Mouse (Mus musculus): ENCODE results near the gene Rnf186. TPM values are rescaled to one million over a fixed set of nuclear protein-coding genes. Genes with fewer than 3 reads are reported as not detected.

The Rnf186 gene
- polyA plus RNA-seq, 1 experiment: 461 TPM

DNA sequence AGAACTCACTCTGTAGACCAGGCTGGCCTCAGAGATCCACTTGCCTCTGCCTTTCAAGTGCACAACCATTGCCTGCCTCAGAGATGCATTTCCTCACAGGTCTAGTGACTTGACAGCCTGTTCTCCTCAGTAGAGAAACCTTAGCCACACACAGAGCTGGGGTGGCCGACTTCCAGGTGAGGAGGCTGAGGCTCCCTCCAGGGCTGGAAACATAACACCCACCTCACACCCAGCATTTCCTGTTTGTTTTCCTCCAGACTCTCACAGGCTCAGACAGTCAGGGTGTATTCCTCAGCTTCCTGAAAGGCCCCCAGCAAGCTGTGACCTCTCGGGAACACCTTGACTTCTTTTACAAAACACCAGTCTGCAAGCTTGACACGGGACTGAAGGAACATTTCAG lies 8.3 kb downstream of the Rnf186 start:
- H3K36me3 ChIP-seq (ENCODE audit: control insufficient read depth, insufficient read depth, low read length): peaks cover 7% of the 10 kb centered on the region; the same call in 1 of the 2 replicates
- H3K4me1 ChIP-seq (ENCODE audit: control insufficient read depth, insufficient read depth, insufficient read length, low read length): peaks cover 23% of the 10 kb centered on the region; the same call in 1 of the 2 replicates
- no peak overlapping the region for H3K4me3 ChIP-seq (ENCODE audit: low read depth, low read length)
- no peak overlapping the region for H3K27ac ChIP-seq (ENCODE audit: insufficient read depth, low read depth, low read length)
- no peaks in the 10 kb centered on the region for H3K27me3 ChIP-seq (ENCODE audit: control insufficient read depth, insufficient read depth, low read length)
- 76% methylated on average over 3 of the region's 3 CpGs for whole genome bisulfite sequencing
- TF ChIP-seq CTCF (IDR thresholded peaks at IDR 0.05; ENCODE audit: extremely low read depth, insufficient read length, insufficient replicate concordance, low read depth, low read length) (no peak), POLR2A (IDR thresholded peaks at IDR 0.05; ENCODE audit: low read depth, low read length) (no peak)

GRCm38 (mm10) chr4:138976046-138976445 lies 9.1 kb downstream of the Rnf186 start:
- WGBS: 77% methylated on average over 6 of the region's 6 CpGs
- no peak overlapping the region for H3K27ac ChIP-seq (ENCODE audit: insufficient read depth, low read depth, low read length)
- no peak for TF ChIP-seq POLR2A (IDR thresholded peaks at IDR 0.05; ENCODE audit: low read depth, low read length)
- TF ChIP-seq CTCF (IDR thresholded peaks at IDR 0.05; ENCODE audit: extremely low read depth, insufficient read length, insufficient replicate concordance, low read depth, low read length): no peak
- H3K4me1 ChIP-seq (ENCODE audit: control insufficient read depth, insufficient read depth, insufficient read length, low read length): peaks cover 19% of the 10 kb centered on the region; the same call in 1 of the 2 replicates
- H3K4me3 ChIP-seq (ENCODE audit: low read depth, low read length): no peak overlapping the region
- H3K36me3 ChIP-seq (ENCODE audit: control insufficient read depth, insufficient read depth, low read length): peaks cover 7% of the 10 kb centered on the region; the same call in 1 of the 2 replicates
- H3K27me3 ChIP-seq (ENCODE audit: control insufficient read depth, insufficient read depth, low read length): no peaks in the 10 kb centered on the region

DNA sequence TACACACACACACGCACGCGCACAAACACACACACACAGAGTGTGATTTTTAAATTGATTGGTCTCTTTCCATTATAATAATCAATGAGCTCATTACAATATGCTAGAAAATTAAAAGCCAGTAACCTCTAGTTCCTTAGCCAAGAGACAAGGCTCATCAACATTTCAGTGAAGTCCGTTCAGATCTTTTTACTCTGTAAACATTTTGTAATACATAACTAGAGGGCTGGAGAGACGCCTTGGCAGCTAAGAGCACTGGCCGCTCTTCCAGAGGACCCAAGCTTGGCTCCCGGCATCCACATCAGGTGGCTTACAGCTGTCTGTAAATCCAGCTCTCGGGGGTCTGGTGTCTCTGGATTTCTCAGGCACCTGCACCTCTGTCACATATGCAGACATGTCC lies 13.1 kb downstream of the Rnf186 start:
- Histone ChIP-seq H3K4me1 (ENCODE audit: control insufficient read depth, insufficient read depth, insufficient read length, low read length) (peaks cover 8% of the 10 kb centered on the region), H3K27ac (ENCODE audit: insufficient read depth, low read depth, low read length) (0 out of 2 replicates have a peak overlapping the region, but pooled peaks have one; percentile 44), H3K36me3 (ENCODE audit: control insufficient read depth, insufficient read depth, low read length) (peaks cover 14% of the 10 kb centered on the region), H3K27me3 (ENCODE audit: control insufficient read depth, insufficient read depth, low read length) (no peaks in the 10 kb centered on the region), H3K4me3 (ENCODE audit: low read depth, low read length) (no peak overlapping the region)
- 91% methylated on average over 8 of the region's 8 CpGs for WGBS
- no peak for TF ChIP-seq CTCF (IDR thresholded peaks at IDR 0.05; ENCODE audit: extremely low read depth, insufficient read length, insufficient replicate concordance, low read depth, low read length)
- TF ChIP-seq POLR2A (IDR thresholded peaks at IDR 0.05; ENCODE audit: low read depth, low read length): no peak

GRCm38 (mm10) chr4:138980771-138981420 lies 14.0 kb downstream of the Rnf186 start:
- Histone ChIP-seq H3K27ac (ENCODE audit: insufficient read depth, low read depth, low read length) (no peak overlapping the region), H3K4me1 (ENCODE audit: control insufficient read depth, insufficient read depth, insufficient read length, low read length) (peaks cover 8% of the 10 kb centered on the region), H3K27me3 (ENCODE audit: control insufficient read depth, insufficient read depth, low read length) (no peaks in the 10 kb centered on the region), H3K4me3 (ENCODE audit: low read depth, low read length) (no peak overlapping the region), H3K36me3 (ENCODE audit: control insufficient read depth, insufficient read depth, low read length) (peaks cover 20% of the 10 kb centered on the region)
- TF ChIP-seq CTCF (IDR thresholded peaks at IDR 0.05; ENCODE audit: extremely low read depth, insufficient read length, insufficient replicate concordance, low read depth, low read length) (no peak), POLR2A (IDR thresholded peaks at IDR 0.05; ENCODE audit: low read depth, low read length) (no peak)
- WGBS: 62% methylated on average over 12 of the region's 12 CpGs

- TF ChIP-seq POLR2A (IDR thresholded peaks at IDR 0.05; ENCODE audit: low read depth, low read length) (no peak), CTCF (IDR thresholded peaks at IDR 0.05; ENCODE audit: extremely low read depth, insufficient read length, insufficient replicate concordance, low read depth, low read length) (no peak)
- H3K27ac ChIP-seq (ENCODE audit: insufficient read depth, low read depth, low read length): no peak overlapping the region
These were observed 16.5 kb downstream of the Rnf186 start for GRCm38 (mm10) chr4:138983422-138983821.

DNA sequence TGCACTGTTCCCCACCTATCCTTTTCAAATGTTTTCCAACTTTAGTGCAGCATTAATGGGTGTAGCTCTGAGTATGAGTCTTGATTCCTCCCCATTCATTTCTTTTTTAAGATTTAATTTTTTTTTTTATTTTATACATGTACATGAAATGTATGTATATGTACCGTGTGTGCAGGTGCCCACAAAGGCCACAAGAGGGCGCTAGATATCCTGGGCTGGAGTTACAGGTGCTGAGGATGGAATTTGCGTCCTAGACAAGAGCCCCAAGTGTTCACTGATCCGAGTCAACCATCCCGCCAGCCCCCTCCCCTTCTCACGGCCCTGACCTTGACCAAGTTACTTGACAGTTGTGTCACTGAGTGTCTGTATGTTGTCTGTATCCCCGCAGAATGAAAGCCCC lies 17.8 kb downstream of the Rnf186 start:
- Histone ChIP-seq H3K4me1 (ENCODE audit: control insufficient read depth, insufficient read depth, insufficient read length, low read length) (no peaks in the 10 kb centered on the region; the same call in 1 of the 2 replicates), H3K4me3 (ENCODE audit: low read depth, low read length) (no peak overlapping the region), H3K27ac (ENCODE audit: insufficient read depth, low read depth, low read length) (no peak overlapping the region), H3K27me3 (ENCODE audit: control insufficient read depth, insufficient read depth, low read length) (no peaks in the 10 kb centered on the region), H3K36me3 (ENCODE audit: control insufficient read depth, insufficient read depth, low read length) (peaks cover 20% of the 10 kb centered on the region)
- TF ChIP-seq POLR2A (IDR thresholded peaks at IDR 0.05; ENCODE audit: low read depth, low read length): no peak
- peak; percentile 47; the same call in 1 of the 2 replicates for TF ChIP-seq CTCF (IDR thresholded peaks at IDR 0.05; ENCODE audit: extremely low read depth, insufficient read length, insufficient replicate concordance, low read depth, low read length)
- 86% methylated on average over 7 of the region's 7 CpGs for WGBS

More at GRCm38 (mm10) chr4:138983422-138983821, 16.5 kb downstream of the Rnf186 start:
- H3K4me1 ChIP-seq (ENCODE audit: control insufficient read depth, insufficient read depth, insufficient read length, low read length): peaks cover 3% of the 10 kb centered on the region; the same call in 1 of the 2 replicates
- H3K27me3 ChIP-seq (ENCODE audit: control insufficient read depth, insufficient read depth, low read length): no peaks in the 10 kb centered on the region
- 49% methylated on average over 3 of the region's 3 CpGs for WGBS
- peaks cover 19% of the 10 kb centered on the region for H3K36me3 ChIP-seq (ENCODE audit: control insufficient read depth, insufficient read depth, low read length)
- no peak overlapping the region for H3K4me3 ChIP-seq (ENCODE audit: low read depth, low read length)

- no peaks in the 10 kb centered on the region; the same call in 1 of the 2 replicates for H3K4me1 ChIP-seq (ENCODE audit: control insufficient read depth, insufficient read depth, insufficient read length, low read length)
- H3K4me3 ChIP-seq (ENCODE audit: low read depth, low read length): no peak overlapping the region
- peaks cover 29% of the 10 kb centered on the region for H3K36me3 ChIP-seq (ENCODE audit: control insufficient read depth, insufficient read depth, low read length)
- H3K27me3 ChIP-seq (ENCODE audit: control insufficient read depth, insufficient read depth, low read length): no peaks in the 10 kb centered on the region
- H3K27ac ChIP-seq (ENCODE audit: insufficient read depth, low read depth, low read length): no peak overlapping the region
- TF ChIP-seq CTCF (IDR thresholded peaks at IDR 0.05; ENCODE audit: extremely low read depth, insufficient read length, insufficient replicate concordance, low read depth, low read length): no peak
- no peak for TF ChIP-seq POLR2A (IDR thresholded peaks at IDR 0.05; ENCODE audit: low read depth, low read length)
- 78% methylated on average over 5 of the region's 5 CpGs for WGBS
These were observed 19.4 kb downstream of the Rnf186 start for GRCm38 (mm10) chr4:138986280-138986679.

All from small intestine, adult 2 months (tissue).